Comparison of ENCODE assay signal across 11 mouse cellular contexts in the genomic region with DNA sequence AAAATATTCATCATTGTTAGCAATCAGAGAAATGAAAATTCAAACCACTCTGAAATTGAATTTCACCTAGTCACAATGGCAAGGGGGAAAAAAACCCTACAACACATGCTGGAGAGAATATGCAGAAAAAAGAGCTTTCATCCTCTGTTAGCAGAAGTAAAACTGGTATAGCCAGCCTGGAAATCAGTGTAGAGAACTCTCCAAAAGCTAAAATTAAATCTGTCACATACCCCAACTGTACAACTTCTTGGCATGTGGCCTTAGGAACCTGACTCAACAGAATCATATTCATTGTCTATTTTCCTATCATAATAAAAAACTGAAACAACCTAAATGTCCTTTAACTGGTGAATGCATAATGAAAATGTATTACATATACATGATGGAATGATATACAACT. TPM values are rescaled to one million over a fixed set of nuclear protein-coding genes. Genes with fewer than 3 reads are reported as not detected.
"Had no signal": no experiment of that assay in that cellular context is flagged by ENCODE, and none has a peak within 500 bp of the region (broad histone marks: within the 10 kb centered on the region; RNA-seq: fewer than 3 reads in every experiment).

No protein-coding gene starts in this region.

- DNase-seq: lung, adult 18-20 months; lung, embryonic 14.5 days; lung, postnatal 10 days; lung, postnatal 4 days; midbrain, embryonic 14.5 days; right cerebral cortex, postnatal 14 days; thymus, adult 2 months; thymus, postnatal 25 days; thymus, postnatal 4 days had no signal

RNA-seq across cellular contexts. Expression of a gene that starts 22.0 kb away (rescaled TPM):
- total RNA-seq: megakaryocyte, adult 5-6 weeks; megakaryocyte-erythroid progenitor cell, adult 5-6 weeks had no signal
